Mouse (Mus musculus): ENCODE measurements around the gene Rprd1b. TPM values are rescaled to one million over a fixed set of nuclear protein-coding genes. Genes with fewer than 3 reads are reported as not detected.
"Not testable (repeated sequence)": the region's sequence is repeated elsewhere in the genome, so short reads cannot be mapped to it uniquely, and the experiment has no call there.

Rprd1b gene
- total RNA-seq, 1 experiment from 2014 or later, result 18.9 TPM

DNA sequence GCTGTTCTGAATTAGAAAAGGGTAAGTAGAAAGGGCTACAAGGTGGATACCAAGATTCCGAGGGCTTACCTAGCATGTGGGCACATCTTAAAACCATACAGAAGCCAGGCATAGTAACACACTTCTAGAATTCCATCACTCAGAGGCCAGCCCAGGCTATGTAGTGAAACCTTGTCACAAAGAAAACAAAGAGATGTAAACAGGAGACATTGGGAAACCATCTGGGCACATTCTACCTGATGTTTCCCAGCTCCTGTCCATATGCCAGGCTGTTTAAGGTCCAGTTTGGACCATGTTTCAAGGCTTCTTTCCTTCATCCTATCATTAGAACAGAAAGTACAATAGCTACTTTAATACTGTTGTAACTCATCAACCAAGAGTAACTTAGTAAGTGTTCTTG, 9.3 kb downstream of the Rprd1b start:
- ATAC-seq (ENCODE audit: extremely low read depth, insufficient number of reproducible peaks, low FRiP score, poor library complexity, severe bottlenecking), result no peak

DNA sequence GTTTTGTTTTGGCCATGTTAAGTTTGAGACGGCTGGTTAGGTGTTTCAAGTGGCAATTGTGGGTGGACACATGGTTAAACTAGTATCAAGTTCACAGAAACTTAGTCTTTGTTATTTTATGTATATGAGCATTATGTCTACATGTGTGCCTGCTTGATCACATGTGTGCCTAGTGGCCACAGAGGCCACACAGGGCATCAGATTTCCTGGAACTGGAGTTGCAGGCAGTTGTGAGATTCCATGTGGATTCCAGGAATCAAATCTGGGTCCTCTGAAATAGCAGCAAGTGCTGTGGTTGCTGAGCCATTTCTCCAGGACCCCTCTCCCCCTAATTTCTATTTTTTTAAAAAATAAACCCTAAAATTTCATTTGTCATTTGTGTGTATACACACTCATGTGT, 11.4 kb downstream of the Rprd1b start:
- no peak for ATAC-seq (ENCODE audit: extremely low read depth, insufficient number of reproducible peaks, low FRiP score, poor library complexity, severe bottlenecking)

DNA sequence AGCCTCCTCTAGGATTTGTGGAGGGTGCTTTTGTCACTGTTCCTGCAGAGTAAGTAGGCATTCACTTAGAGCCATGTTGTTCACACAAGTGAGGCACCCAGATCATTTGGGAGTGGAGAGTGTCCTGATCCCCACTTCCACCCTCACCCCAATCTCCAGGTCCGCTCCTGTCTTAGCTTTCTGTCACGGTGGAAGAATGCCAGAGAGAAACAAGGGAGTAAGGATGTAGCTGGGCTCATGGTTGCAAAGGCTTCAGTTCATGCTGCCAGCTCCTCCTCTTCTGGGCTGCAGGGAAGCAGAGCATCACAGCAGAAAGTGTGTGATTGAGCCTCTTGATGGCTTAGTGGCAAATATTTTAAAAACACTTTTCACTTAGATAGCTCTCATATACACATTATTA, 12.1 kb downstream of the Rprd1b start:
- ATAC-seq (ENCODE audit: extremely low read depth, insufficient number of reproducible peaks, low FRiP score, poor library complexity, severe bottlenecking), result no peak

DNA sequence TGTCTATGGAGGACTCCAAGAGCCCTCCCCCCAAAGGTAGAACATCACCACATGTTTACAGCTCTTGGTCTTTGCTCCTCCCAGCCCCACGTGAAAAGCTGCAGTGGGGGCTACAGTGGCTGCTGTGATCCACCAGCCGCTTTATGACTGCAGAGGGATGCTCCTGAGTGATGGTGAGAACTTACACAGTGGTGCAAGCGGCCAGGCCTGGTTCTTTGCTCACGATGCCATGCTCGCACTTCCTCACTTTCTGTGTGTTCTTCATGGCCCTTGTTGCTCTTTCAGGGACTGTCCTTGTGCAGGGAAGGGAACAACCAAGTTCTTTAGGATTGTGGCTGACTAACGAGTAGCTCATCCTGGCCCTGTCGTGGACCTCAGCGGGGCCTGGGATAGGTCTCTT, 15.2 kb downstream of the Rprd1b start:
- no peak for ATAC-seq (ENCODE audit: extremely low read depth, insufficient number of reproducible peaks, low FRiP score, poor library complexity, severe bottlenecking)

- ATAC-seq (ENCODE audit: extremely low read depth, insufficient number of reproducible peaks, low FRiP score, poor library complexity, severe bottlenecking), result no peak
Measured at GRCm38 (mm10) chr2:158046186-158046585, 17.9 kb downstream of the Rprd1b start.

- ATAC-seq (ENCODE audit: extremely low read depth, insufficient number of reproducible peaks, low FRiP score, poor library complexity, severe bottlenecking), result no peak
Measured at GRCm38 (mm10) chr2:158047903-158048302, 19.6 kb downstream of the Rprd1b start.

DNA sequence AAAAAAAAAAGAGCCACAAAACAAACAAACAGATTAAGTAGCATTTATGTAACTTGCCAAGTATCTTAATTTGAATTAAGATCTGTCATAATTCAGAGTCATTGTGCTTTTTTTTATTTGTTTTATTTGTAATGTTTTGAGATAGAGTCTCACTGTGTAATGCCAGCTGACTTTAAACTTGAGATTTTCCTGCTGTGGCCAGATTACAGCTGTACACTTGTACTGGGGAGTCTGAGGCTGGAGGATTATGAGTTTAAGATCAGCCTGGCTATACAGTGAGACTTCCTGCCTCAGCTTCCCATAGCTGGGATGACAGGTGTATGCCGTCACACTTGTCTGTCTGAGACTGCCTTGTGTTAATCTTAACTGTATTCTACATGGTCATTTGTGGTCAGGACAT, 20.4 kb downstream of the Rprd1b start:
- no peak for ATAC-seq (ENCODE audit: extremely low read depth, insufficient number of reproducible peaks, low FRiP score, poor library complexity, severe bottlenecking)

DNA sequence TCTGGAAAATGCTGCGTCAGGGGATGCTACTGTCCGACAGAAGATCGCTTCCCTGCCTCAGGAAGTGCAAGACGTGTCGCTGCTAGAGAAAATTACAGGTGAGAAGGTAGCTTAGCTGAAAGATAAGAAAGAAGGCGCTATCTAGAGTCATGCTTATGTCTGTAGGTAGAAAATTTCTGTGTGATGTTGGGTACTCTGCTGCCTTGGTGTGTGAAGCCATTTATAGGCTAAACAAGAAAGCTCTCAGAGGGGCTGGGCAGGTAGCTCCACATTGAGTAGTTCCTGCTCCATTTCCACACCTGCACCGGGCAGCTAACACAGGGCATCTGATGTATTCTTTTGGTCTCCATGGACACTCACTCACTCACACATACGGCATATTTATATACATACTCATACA, 21.8 kb downstream of the Rprd1b start:
- ATAC-seq (ENCODE audit: extremely low read depth, insufficient number of reproducible peaks, low FRiP score, poor library complexity, severe bottlenecking), result no peak

DNA sequence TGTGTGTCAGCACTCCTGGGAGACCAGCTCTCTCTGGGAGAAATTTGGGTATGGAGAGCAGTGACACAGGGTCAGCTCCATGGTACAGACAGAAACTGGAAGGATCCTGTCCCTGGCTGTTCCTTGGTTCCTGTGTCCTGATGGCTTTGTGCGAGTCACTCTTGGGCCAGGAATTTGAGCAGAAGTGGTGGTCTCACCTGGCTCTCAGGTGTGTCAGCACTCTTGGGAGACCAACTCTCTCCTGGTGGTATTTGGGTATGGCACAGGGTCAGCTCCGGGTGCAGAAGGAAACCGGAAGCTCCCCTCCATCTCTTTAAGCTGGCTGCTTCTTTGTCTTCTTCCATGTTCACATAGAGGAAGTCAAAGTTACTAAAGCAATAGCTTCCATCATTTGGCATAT, 26.3 kb downstream of the Rprd1b start:
- no peak for ATAC-seq (ENCODE audit: extremely low read depth, insufficient number of reproducible peaks, low FRiP score, poor library complexity, severe bottlenecking)

DNA sequence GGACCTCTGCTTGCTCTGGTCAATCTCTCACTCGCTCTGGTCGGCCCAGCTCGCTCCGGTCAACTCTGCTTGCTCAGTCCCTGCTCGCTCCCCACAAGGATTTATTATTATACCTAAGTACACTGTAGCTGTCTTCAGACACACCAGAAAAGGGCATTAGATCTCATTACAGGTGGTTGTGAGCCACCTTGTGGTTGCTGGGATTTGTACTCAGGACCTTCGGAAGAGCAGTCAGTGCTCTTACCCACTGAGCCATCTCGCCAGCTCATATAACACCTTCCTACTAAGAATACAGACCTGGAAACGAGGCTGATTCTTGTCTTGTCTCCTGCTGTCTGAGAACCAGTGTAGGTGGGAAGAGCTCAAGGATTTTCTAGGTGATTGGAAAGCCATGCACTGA, 27.1 kb downstream of the Rprd1b start:
- ATAC-seq (ENCODE audit: extremely low read depth, insufficient number of reproducible peaks, low FRiP score, poor library complexity, severe bottlenecking), result not testable (repeated sequence)

- no peak for ATAC-seq (ENCODE audit: extremely low read depth, insufficient number of reproducible peaks, low FRiP score, poor library complexity, severe bottlenecking)
Measured at GRCm38 (mm10) chr2:158057030-158057429, 28.7 kb downstream of the Rprd1b start.

DNA sequence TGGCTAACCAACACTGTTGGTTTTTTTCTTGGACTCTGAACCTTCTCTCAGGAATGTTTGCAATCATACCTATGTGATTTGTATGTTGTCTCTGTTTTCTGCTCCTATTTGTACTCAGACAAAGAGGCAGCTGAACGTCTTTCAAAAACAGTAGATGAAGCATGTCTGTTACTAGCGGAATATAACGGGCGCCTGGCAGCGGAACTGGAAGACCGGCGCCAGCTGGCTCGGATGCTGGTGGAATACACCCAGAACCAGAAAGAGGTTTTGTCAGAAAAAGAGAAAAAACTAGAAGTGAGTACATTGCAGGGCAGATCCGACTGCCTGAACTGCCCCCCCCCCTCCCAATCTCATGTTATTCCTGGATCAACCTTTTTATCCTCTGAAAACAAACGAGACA, 30.2 kb downstream of the Rprd1b start:
- no peak for ATAC-seq (ENCODE audit: extremely low read depth, insufficient number of reproducible peaks, low FRiP score, poor library complexity, severe bottlenecking)

DNA sequence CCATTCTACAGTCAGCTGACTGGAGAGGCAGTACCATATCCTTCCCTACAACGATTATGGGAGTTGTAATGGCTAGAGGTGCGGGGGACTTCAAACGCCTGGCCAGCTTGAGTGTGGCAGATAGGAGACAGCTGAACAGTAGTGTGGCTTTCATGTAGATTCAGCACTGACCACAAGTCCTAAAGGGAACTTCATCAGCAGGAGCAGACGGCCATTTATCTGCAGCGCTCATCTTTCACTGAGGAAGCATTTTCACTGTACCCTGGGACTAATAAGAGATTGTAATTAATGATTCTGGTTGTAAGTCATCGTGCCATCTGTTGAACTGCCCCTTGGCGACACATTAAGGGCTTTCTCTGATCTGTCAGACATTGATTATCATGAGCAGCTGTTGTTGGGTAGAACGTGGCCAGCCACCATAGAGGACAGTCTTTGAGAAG, 31.4 kb downstream of the Rprd1b start:
- no peak for ATAC-seq (ENCODE audit: extremely low read depth, insufficient number of reproducible peaks, low FRiP score, poor library complexity, severe bottlenecking)

GRCm38 (mm10) chr2:158063036-158063435, 34.7 kb downstream of the Rprd1b start:
- ATAC-seq (ENCODE audit: extremely low read depth, insufficient number of reproducible peaks, low FRiP score, poor library complexity, severe bottlenecking), result no peak

DNA sequence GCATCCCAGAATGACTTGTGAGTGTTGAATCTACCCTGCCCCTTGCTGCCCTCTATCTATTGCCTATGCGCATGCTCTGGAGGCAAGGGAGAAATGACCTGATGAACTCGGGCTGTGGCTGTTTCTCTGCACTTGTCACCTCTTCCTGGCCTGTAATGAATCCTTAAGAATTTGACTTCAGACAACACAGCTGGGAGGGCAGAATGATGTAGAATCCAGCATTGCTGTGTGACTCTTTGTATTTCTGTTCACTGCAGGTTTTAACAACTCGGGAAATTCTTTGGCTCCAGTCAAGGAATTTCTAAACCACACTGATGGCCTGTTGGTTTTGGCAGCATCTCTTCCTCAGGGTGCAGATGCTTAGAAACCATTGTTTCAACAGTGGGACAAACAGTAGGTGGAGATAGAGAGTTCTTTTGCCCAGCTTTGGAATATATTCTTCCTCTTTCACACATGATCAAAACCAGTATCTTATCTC, 36.3 kb downstream of the Rprd1b start:
- ATAC-seq (ENCODE audit: extremely low read depth, insufficient number of reproducible peaks, low FRiP score, poor library complexity, severe bottlenecking), result no peak

- ATAC-seq (ENCODE audit: extremely low read depth, insufficient number of reproducible peaks, low FRiP score, poor library complexity, severe bottlenecking), result no peak
Measured at GRCm38 (mm10) chr2:158065064-158065463, 36.8 kb downstream of the Rprd1b start.

GRCm38 (mm10) chr2:158066456-158066855, 38.2 kb downstream of the Rprd1b start:
- ATAC-seq (ENCODE audit: extremely low read depth, insufficient number of reproducible peaks, low FRiP score, poor library complexity, severe bottlenecking), result no peak

DNA sequence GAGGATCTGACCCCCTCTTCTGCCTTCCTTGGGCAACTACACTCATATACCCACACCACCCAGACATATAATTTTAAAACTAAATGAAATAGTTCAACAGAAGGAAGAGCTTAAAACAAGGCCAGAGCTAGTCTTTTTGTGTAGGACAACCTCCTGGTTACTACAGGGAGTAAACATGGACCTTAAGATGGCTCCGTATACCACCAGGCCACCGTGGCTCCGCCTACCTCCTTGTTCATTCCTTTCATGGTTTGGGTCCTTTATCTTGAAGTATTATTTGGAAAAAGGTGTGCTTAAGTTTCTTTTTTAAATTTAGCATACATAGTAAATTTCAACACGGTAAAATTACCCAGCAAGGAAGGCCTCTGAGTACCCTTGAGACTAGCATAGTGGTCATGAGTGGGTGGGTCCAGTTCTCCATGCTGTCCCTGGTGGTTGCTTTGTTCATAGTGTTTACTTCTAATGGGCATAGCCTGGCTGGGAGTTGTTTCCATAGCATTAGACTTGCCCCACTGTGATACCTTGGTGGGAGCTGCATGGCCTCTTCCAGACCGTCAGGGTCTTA, 39.0 kb downstream of the Rprd1b start:
- ATAC-seq (ENCODE audit: extremely low read depth, insufficient number of reproducible peaks, low FRiP score, poor library complexity, severe bottlenecking), result no peak

GRCm38 (mm10) chr2:158068444-158068971, 40.2 kb downstream of the Rprd1b start:
- ATAC-seq (ENCODE audit: extremely low read depth, insufficient number of reproducible peaks, low FRiP score, poor library complexity, severe bottlenecking), result no peak

GRCm38 (mm10) chr2:158070885-158071632, 42.8 kb downstream of the Rprd1b start:
- no peak for ATAC-seq (ENCODE audit: extremely low read depth, insufficient number of reproducible peaks, low FRiP score, poor library complexity, severe bottlenecking)

All from neutrophil, adult 5-6 weeks (primary cell).